Mouse (Mus musculus) megakaryocyte, embryonic 14.5 days (primary cell): ENCODE results near the gene Arhgap44.

Experiments used
- FLI1 ChIP-seq: IDR thresholded peaks from 2 replicates; pipeline ENCODE4 v1.6.1; 2012; ENCODE audit warnings: low read length, inconsistent platforms, mixed read lengths
- GATA1 ChIP-seq: IDR thresholded peaks from 3 replicates; pipeline ENCODE4 v1.6.1; 2012; ENCODE audit warnings: mixed read lengths, low read length, inconsistent platforms, borderline replicate concordance

DNA sequence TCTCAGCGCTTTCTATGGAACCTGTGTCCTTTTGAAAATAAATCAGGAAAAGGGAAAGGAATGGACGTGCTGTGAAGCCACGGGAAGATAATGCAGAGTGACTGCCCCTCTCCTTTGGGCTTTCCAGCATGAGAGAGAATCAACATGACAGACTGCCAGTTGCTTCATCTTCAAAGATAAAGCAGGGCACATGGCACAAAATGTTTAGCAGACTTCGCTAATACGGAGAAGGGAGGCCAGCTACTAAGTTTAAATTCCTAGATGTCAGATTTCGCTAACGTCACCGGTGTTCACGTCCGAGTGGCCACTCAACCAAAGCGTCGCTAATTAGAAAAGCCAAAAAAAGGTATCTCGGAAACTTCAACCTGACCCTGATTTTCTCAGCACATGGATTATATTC lies 41.9 kb upstream of the Arhgap44 start:
- no peak for TF ChIP-seq GATA1
- TF ChIP-seq FLI1, result no peak
